Mouse (Mus musculus): ENCODE data around the gene Hsd3b7.
"Not testable (repeated sequence)": the region's sequence is repeated elsewhere in the genome, so short reads cannot be mapped to it uniquely, and the experiment has no call there.

Hsd3b7 gene

GRCm38 (mm10) chr7:127815954-127816821 lies 15.8 kb downstream of the Hsd3b7 start:
- no peak for DNase-seq (ENCODE audit: low spot score)

GRCm38 (mm10) chr7:127817053-127817452 lies 16.6 kb downstream of the Hsd3b7 start:
- DNase-seq (ENCODE audit: low spot score): no peak

- no peak for DNase-seq (ENCODE audit: low spot score)
Measured at GRCm38 (mm10) chr7:127817776-127818175, 17.4 kb downstream of the Hsd3b7 start.

DNA sequence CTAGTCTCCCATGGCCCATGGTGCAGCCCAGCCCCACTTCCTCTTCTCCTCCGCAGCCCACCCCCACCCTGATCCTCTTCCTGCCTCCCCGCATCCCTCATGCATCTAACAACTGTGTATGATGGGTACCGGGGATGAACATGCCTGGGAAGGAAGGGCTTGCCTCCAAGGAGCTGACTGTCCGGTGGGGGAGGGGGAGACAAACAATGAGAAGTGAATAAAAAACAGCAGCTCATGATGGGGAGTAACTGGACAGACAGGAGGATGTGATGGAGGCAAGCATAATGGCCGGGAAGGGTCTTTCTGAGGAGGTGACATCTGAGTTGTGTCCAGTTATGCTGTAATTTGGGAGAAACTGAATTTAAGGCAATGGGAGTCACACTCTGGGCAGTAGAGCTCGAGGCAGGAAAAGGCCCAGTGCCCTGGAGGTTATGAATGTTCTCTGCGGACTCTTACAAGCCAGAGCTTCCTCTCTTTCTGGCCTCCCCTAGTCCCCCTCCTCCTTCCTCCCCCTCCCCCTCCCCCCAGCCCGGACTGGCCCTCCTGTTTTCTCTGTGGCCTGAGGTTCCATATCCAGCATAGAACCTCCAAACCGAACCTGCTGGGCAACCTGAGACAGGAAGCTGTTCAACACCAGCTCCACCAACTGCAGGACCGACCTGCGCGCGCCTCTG lies 20.6 kb downstream of the Hsd3b7 start:
- DNase-seq (ENCODE audit: low spot score): no peak

DNA sequence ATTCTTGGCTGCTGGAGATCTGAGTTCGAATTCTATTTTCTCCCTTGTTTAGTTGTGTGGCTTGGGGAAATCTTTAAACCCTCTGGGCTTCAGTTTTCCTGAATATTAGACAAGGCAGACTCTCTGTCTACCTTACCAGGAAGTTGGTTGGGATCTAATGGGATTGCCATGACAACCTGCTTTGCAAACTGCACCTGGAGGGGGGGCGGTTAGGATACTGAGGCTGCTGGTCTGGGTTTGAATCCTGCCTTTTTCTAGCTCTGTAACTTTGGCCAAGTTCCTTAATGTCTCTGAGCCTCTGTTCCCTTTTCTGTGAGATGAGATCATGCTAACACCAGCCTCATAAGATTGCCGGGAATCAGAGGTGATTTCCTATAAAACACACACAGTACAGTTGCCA lies 22.1 kb downstream of the Hsd3b7 start:
- no peak for DNase-seq (ENCODE audit: low spot score)

DNA sequence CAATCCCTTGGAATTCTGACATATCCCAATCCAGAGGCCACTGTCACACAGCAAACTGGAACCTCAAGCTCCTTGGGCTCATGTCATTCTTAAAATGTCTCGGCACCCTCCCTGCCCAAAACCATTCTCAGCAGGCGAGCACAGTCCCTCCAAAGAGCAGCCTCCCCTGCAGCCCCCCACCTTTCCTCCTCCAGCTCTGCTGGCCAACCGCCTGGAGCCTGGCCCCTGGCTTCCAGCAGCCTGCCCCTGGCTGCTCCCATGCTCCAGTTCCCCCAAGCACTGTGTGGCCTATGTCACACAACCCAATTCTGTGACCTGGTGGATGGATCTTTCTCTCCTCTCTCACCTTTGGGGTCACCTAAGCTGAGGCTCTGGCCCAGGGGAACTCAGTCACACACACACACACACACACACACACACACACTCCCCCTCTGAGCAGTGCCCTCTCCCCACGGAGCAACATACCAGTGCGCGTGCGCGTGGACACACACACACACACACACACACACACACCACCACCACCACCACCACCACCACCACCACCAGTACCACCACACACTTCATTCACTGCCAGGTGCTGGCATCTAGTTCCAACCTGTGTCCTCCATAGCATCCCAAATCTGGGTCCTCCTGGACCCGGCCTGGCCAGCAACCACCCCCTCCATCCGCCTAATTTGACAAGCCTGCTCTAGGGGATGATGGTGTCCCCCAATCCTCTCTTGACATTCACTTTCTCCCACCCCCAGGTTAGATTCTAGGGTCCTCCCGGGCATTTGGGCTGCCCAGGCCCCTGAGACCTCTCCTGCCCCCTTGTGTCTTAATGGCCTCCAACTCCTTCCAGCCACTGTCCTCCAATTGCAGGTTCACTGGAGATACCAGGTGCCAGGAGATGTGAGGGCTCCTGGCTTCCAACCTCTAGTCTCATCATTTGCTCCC lies 23.1 kb downstream of the Hsd3b7 start:
- peak; percentile 42 for DNase-seq (ENCODE audit: low spot score)

DNA sequence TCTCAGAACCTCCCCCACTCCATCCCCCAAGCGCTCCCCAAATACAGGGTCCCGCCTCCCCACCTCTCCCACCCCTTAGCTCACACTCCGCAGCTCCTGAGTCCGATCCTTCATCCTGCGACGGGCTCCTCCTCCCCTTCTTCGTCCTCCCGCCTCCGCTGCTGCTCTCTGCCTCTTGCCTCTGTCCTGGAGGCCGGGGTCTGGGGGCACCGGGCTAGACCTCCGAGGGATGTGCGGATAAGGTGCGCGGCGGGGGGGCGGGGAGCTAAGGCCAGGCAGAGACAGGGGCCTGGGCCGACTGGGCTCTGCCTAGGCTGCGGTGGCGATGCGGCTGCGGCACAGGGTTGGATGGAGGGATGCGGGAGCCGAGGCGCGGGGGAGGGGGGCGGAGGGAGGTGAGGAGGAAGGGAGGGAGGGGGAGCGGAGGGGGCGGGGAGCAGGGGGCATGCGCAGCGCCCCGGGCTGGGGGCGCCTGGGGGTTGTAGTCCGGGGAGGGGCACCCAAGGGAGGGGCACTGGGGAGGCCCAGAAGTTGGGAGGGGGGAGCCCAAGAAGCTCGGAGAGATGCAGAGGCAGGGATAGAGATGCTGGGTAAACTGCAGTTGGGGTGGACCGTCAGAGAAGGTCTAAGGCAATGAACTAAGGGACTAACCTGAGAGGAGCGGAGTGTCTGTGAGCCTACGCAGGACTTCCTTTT lies 23.9 kb downstream of the Hsd3b7 start, which contains the start of the genes Stx4a and Stx1b:
Stx4a (plus strand) TSS at position 119 of the 696 bp plus-strand sequence.
Stx1b (minus strand) TSS at position 374 of the 696 bp plus-strand sequence.
- DNase-seq (ENCODE audit: low spot score): peak; percentile 73

GRCm38 (mm10) chr7:127835550-127835949 lies 35.1 kb downstream of the Hsd3b7 start:
- DNase-seq (ENCODE audit: low spot score): no peak

DNA sequence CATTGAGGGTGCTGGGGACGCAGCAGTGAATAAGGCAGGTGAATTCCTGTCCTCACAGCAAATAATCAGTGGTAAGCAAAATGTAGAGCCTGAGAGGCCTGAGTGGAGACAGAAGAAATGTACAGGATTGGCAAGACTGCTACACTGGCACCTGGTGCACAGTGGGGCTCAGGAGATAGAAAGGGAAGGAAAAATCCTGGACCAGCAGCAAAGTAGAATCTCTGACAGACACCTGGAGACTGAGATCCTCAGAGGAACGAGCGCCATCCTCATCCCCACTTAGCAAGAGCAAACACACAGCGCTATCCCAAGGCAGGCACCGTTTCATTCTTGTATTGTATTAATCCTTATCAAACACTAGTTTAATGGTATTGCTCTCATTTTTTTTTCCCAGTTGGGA lies 37.1 kb downstream of the Hsd3b7 start:
- DNase-seq (ENCODE audit: low spot score): no peak

GRCm38 (mm10) chr7:127837878-127838277 lies 37.5 kb downstream of the Hsd3b7 start:
- DNase-seq (ENCODE audit: low spot score): not testable (repeated sequence)

- not testable (repeated sequence) for DNase-seq (ENCODE audit: low spot score)
Measured at GRCm38 (mm10) chr7:127840031-127840430, 39.6 kb downstream of the Hsd3b7 start.

- no peak for DNase-seq (ENCODE audit: low spot score)
Measured at GRCm38 (mm10) chr7:127840886-127841285, 40.5 kb downstream of the Hsd3b7 start.

- peak; percentile 87 for DNase-seq (ENCODE audit: low spot score)
Measured at GRCm38 (mm10) chr7:127841340-127842000, 41.1 kb downstream of the Hsd3b7 start.

DNA sequence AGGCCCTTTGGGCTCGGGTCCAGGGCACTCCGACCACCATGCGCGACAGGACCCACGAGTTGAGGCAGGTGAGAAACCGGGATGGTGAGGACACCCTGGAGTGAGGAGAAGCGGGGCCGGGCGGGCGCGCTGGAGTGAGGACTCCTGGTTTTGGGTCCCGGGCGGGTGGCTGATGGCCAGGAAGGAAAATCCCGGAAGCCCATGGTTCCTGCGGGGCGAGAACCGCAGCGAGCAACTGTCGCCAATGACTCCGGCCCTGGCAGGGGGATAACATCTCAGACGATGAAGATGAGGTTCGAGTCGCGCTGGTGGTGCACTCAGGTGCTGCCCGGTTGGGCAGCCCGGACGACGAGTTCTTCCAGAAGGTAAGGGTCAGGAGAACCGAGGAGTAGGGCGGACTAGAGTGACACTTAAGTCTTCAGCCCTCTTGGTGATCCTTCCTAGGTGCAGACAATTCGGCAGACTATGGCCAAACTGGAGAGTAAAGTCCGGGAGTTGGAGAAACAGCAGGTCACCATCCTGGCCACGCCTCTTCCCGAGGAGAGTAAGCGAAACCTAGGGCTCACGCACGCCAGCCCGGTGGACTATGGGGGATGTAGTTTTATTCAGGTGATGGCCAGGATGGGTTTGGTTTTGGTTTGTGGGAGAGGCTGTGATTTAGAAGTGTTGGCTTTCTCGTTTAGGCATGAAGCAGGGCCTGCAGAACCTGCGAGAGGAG lies 41.8 kb downstream of the Hsd3b7 start:
- peak; percentile 81 for DNase-seq (ENCODE audit: low spot score)

GRCm38 (mm10) chr7:127849973-127850875 lies 49.8 kb downstream of the Hsd3b7 start:
- no peak for DNase-seq (ENCODE audit: low spot score)

DNA sequence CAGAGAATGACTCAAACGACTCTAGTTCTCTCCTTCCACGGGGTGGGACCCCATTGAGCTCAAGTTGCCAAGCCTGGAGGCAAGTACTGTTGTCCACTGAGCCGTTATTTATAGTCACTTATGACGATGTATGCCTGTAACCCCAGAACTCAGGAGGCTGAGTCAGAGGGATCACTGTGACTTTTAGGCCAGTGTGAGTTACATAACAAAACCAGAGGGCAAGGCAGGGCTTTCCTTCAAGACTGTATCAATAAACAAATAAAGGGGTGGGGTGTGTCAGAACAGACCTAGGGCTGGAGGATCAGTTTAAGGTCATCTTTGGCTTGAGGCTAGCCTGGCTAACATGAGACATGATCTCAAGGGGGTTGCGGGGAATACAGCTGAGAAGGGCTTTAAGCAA lies 50.5 kb downstream of the Hsd3b7 start:
- DNase-seq (ENCODE audit: low spot score): no peak
